Mouse (Mus musculus) heart, postnatal 0 days (tissue): ENCODE measurements at regions not wholly inside any gene's neighbourhood (a gene's known extent, or its start where the extent isn't known, plus 50 kb on each side); places are given as distances from the start of the nearest gene placed in this dataset.

Source experiments
- CTCF ChIP-seq: IDR thresholded peaks from 2 replicates; pipeline ENCODE4 v1.5.1; 2016; ENCODE audit warnings: antibody characterized with exemption, control low read depth, low read depth
- EP300 ChIP-seq: IDR thresholded peaks from 2 replicates; pipeline ENCODE4 v1.6.1; 2016; ENCODE audit warnings: antibody characterized with exemption, low read depth

DNA sequence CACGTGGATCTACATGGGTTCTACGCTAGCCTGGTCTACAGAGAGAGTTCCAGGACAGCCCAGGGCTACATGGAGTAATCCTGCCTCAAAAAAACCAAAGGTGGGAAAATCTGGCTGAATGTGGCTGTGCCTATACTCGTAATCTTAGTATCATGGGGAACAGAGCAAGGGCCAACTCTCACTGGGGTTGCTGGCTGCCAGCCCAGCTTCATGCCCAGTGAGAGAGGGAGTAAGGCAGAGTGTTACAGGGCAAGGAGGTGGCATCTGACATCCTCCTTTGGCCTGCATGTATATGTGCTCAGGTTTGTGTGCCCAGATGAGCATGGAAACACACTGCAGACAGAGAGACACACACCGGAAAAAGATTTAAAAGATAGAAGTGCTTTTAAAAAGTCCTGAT lies 168.4 kb downstream of the Hhipl2 start:
- no peak for TF ChIP-seq CTCF
- no peak for TF ChIP-seq EP300
